Mouse (Mus musculus): ENCODE results near the gene Ep400. TPM values are rescaled to one million over a fixed set of nuclear protein-coding genes. Genes with fewer than 3 reads are reported as not detected.
"Not testable (repeated sequence)": the region's sequence is repeated elsewhere in the genome, so short reads cannot be mapped to it uniquely, and the experiment has no call there.

Ep400 gene
- polyA plus RNA-seq, 1 experiment from 2014 or later = 49.4 TPM

DNA sequence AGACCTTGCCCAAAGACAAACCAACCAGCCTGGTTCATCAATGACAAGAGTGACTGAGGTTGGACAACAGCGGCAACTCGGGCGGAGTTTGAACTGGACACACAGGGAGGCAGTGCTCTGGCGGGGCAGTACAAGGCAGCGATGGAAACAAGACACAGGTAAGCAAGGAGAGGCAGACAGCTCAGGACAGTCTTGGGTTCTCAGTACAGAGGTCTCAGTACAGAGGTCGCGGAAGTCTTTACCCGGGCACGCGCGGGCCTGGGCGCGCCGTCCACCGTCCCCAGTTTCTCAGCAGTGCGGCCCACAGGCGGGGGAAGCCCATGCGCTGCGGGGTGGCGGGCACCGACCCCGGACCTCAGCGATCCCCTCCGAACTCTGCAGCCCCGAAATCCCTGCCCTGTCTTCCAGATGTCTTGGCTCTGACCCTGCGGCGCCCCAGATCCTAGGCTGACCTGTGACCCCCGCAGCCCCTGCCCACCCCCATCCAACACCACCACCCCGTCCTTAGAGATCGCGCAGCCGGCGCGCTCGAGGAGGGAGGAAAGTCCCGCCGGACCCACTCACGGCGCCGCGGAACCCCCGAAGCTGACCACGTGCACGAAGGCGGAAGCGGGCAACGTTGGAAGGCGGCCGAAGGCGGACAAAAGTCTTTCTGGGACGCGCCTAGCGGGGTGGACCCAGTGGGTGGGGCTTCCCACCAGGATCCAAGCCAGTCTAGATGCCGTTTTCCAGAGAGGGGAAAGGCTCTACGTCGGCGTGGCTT lies 9.7 kb upstream of the Ep400 start, which contains the start of gene Pus1:
Gene Pus1 (minus strand): TSS at position 662 of the 763 bp plus-strand sequence.
- ChIA-PET POLR2A (interaction anchor here (0.7 kb wide), 1 partner anchor 10 kb away, joined by 3 read pairs; no protein-coding TSS in a partner anchor), CTCF (interaction anchor here (0.8 to 1.2 kb wide), 2 partner anchors 133 to 587 kb away, joined by 3 read pairs; no protein-coding TSS in a partner anchor)
- DNase-seq (ENCODE audit: low read depth, low spot score) (peak; percentile 60), ATAC-seq (peak; percentile 70)
- TF ChIP-seq CTCF (IDR thresholded peaks at IDR 0.05) = no peak
- no peaks in the 10 kb centered on the region for H3K27me3 ChIP-seq
- in situ Hi-C loops (cut with MboI; ENCODE audit: low pct_unique_long_range_greater_than_20kb) = loop anchor here (5.0 kb wide), 1 partner anchor 62 kb away; no protein-coding TSS in a partner anchor

DNA sequence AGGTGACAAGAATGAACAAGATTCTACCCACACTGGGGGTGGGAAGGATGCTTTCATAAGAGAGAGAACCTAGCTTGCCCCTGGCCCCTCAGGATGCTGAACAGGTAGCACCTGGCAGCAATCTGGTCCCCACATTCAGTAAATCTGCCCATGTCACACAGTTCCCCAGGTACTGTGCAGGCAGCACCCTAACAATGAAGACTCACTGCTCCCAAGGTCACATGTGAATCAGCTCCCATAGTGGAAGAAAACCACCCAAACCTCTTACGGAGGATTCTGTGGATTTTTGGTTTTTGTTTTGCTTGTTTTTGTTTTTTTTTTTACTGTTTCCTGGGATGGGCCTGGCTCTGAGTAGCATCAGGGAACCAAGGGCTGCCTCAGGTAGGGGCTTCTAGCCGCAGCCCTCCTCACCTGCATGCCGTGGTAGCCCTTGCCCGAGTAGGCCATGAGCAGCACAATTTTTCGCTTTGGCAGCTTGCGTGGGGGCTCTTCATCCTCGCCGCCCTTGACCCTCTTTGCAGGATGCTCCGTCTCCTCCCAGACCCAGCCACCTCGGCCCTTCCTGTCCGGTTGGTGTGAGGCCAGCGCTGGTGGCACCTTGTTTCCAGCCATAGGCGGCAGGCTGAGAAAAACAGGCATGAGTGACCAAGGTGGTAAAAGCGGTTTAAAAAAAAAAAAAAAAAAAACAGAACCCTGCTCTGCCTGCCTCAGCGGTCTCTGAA lies 8.9 kb upstream of the Ep400 start:
- no peak for ATAC-seq
- in situ Hi-C loops (cut with MboI; ENCODE audit: low pct_unique_long_range_greater_than_20kb) = no loop called here
- POLR2A ChIA-PET = interaction anchor here (0.7 kb wide), 1 partner anchor 10 kb away, joined by 3 read pairs; no protein-coding TSS in a partner anchor

DNA sequence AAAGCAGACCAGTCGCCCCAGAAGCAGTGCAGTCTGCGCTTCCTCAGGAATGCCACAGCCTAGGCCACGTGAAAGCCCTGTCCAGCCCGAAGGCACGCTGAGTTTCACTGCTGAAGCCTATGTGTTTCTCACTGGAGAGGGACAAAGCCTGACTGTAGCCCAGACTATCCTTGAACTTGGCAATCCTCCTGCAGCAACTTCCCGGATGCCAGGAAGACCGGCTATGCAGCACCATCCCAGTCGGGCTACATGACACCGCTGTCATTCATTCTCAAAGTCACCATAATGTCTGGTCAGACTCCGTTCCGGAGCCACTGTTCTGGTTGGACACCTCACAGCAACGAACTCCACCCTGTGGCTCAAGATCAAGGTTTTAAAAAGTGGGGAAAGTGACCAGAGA lies 7.7 kb upstream of the Ep400 start:
- ATAC-seq = no peak
- no peak for DNase-seq (ENCODE audit: low read depth, low spot score)
- ChIA-PET POLR2A (no interaction called here), CTCF (interaction anchor here (0.6 kb wide), 1 partner anchor 429 kb away, joined by 3 read pairs; no protein-coding TSS in a partner anchor)
- in situ Hi-C loops (cut with MboI; ENCODE audit: low pct_unique_long_range_greater_than_20kb) = no loop called here
- H3K27me3 ChIP-seq = no peaks in the 10 kb centered on the region
- TF ChIP-seq CTCF (IDR thresholded peaks at IDR 0.05) = no peak

More for the DNA sequence above, 8.9 kb upstream of the Ep400 start:
- TF ChIP-seq CTCF (IDR thresholded peaks at IDR 0.05) = no peak
- no peak for DNase-seq (ENCODE audit: low read depth, low spot score)
- CTCF ChIA-PET = interaction anchor here (0.6 to 0.8 kb wide), 2 partner anchors 428 to 588 kb away, joined by 3 read pairs; no protein-coding TSS in a partner anchor
- H3K27me3 ChIP-seq = no peaks in the 10 kb centered on the region

DNA sequence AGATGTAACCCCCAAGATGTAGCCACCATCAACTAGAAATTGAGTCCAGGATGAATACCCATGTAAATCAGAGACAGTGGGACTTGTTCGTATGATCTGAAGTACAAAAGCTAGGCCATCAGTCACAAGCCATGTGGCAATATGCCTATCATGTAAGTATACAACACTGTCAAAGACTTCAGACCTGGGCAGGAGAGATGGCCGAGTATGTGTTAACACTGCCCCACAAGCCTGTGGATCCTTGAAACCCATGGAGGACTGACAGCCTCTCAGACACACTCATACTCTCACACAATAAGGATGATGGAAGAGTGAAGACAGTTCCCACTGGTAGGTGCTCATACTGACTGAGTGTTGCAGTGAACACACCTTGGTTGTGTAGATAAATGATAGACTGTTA lies 5.6 kb upstream of the Ep400 start:
- in situ Hi-C loops (cut with MboI; ENCODE audit: low pct_unique_long_range_greater_than_20kb) = no loop called here
- POLR2A ChIA-PET = no interaction called here
- CTCF ChIA-PET = no interaction called here
- no peak for TF ChIP-seq CTCF (IDR thresholded peaks at IDR 0.05)
- ATAC-seq (no peak), DNase-seq (ENCODE audit: low read depth, low spot score) (no peak)
- no peaks in the 10 kb centered on the region for H3K27me3 ChIP-seq

DNA sequence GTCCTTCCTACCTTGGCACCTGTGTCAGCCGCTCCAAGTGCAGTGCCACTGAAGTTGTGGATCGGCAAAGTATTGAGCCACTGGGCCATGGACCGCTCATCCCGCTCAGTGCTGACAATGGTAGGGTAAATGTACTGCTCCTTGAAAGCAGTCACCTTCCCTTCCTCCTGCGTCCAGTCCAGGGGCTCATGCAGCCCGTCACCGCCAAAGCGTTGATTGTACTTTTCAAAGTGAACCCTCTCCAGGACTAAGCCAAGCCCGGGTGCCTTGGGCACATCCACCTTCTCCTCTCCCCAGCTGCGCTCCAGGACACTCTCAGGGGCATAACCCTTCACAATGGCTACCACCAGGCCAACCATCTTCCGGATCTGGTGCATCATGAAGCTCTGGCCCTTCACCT lies 4.0 kb upstream of the Ep400 start:
- ChIA-PET CTCF (no interaction called here), POLR2A (no interaction called here)
- no peak for ATAC-seq
- in situ Hi-C loops (cut with MboI; ENCODE audit: low pct_unique_long_range_greater_than_20kb) = loop anchor here (25.0 kb wide), 1 partner anchor 287 kb away; no protein-coding TSS in a partner anchor
- DNase-seq (ENCODE audit: low read depth, low spot score) = no peak
- TF ChIP-seq CTCF (IDR thresholded peaks at IDR 0.05) = no peak
- H3K27me3 ChIP-seq = no peaks in the 10 kb centered on the region

DNA sequence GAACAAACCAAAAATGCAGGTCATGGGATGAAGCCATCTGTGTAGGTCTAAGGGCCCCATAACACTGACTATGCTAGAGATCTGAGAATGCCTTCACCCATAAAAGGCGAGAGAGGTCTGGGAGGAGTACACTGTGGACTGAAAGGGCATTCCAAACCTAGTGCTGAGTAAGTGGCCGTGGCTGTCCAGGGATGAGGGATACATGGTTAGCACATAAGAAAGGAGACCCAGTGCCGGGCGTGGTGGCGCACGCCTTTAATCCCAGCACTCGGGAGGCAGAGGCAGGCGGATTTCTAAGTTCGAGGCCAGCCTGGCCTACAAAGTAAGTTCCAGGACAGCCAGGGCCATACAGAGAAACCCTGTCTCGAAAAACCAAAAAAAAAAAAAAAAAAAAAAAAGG lies 2.4 kb upstream of the Ep400 start:
- H3K27me3 ChIP-seq; DNase-seq (ENCODE audit: low read depth, low spot score); ATAC-seq: not testable (repeated sequence)
- ChIA-PET CTCF (interaction anchor here (0.7 kb wide), 1 partner anchor 12 kb away, joined by 3 read pairs; no protein-coding TSS in a partner anchor), POLR2A (interaction anchor here (0.6 kb wide), 1 partner anchor 96 kb away, joined by 7 read pairs; no protein-coding TSS in a partner anchor)
- in situ Hi-C loops (cut with MboI; ENCODE audit: low pct_unique_long_range_greater_than_20kb) = loop anchor here (25.0 kb wide), 1 partner anchor 286 kb away; no protein-coding TSS in a partner anchor

DNA sequence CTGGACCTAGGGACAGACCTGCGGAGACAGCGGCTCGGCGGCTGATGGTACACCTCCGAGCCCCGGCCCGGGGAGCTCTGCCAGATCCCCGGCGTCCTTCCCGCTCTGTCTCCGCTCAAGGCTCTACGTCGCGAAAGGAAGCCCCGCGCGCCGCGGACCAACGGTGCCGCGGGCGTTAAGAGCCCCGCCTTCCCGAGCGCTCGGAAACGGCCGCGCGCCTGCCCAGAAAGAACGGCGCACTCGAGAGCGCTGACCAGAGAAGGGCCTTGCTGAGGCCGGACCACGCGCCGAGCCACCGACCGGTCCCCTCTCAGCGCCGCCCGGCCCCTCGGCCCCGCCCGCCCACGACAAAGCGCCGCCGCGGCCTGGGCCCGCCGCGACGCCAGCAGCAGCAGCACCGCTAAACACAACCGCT lies 479 bp downstream of the Ep400 start:
- ATAC-seq (peak; percentile 61), DNase-seq (ENCODE audit: low read depth, low spot score) (no peak)
- TF ChIP-seq CTCF (IDR thresholded peaks at IDR 0.05) = no peak
- no peaks in the 10 kb centered on the region for H3K27me3 ChIP-seq
- in situ Hi-C loops (cut with MboI; ENCODE audit: low pct_unique_long_range_greater_than_20kb) = loop anchor here (25.0 kb wide), 1 partner anchor 283 kb away; no protein-coding TSS in a partner anchor
- CTCF ChIA-PET = no interaction called here
- POLR2A ChIA-PET = interaction anchor here (0.7 to 1.7 kb wide), 3 partner anchors 10 to 117 kb away, joined by 3 to 4 read pairs (median 3); no protein-coding TSS in a partner anchor

DNA sequence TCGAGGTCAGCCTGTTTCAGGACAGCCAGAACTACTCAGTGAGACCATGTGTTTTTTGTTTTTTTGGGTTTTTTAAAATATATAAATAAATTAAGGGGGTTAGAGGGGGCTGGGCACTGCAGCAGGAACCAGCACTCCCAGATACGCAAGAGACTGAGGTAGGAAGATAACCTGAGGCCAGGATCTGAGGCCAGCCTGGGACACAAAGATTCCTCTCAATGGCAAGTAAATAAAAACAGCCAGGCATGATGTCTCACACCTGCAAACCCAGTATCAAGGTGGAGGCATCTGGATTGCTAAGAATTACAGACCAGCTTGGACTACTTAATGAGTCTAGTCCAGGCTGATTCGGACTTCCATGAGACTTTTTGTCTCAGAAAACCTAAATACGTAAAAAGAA lies 1.2 kb downstream of the Ep400 start:
- ATAC-seq (no peak), DNase-seq (ENCODE audit: low read depth, low spot score) (no peak)
- CTCF ChIA-PET = no interaction called here
- H3K27me3 ChIP-seq = no peaks in the 10 kb centered on the region
- TF ChIP-seq CTCF (IDR thresholded peaks at IDR 0.05) = no peak
- POLR2A ChIA-PET = interaction anchor here (0.7 to 1.7 kb wide), 2 partner anchors 11 to 15 kb away, joined by 3 to 4 read pairs; no protein-coding TSS in a partner anchor
- in situ Hi-C loops (cut with MboI; ENCODE audit: low pct_unique_long_range_greater_than_20kb) = loop anchor here (25.0 kb wide), 1 partner anchor 282 kb away; no protein-coding TSS in a partner anchor

DNA sequence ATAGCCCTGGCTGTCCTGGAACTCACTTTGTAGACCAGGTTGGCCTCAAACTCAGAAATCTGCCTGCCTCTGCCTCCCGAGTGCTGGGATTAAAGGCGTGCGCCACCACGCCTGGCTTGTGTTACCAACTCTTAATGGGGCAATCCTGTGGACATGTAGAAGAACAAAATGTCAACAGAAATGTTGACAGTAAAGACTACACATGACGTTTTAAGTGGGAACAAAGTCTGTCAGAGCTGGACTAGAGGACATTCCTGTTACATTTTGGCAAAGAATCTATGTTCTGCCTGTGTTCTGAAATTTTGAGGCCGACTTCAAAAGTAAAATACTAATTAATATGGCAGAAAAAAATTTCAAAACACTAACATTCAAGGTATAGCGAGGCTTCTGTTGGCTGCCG lies 6.6 kb downstream of the Ep400 start:
- in situ Hi-C loops (cut with MboI; ENCODE audit: low pct_unique_long_range_greater_than_20kb) = loop anchor here (25.0 kb wide), 1 partner anchor 277 kb away; no protein-coding TSS in a partner anchor
- no peaks in the 10 kb centered on the region for H3K27me3 ChIP-seq
- ChIA-PET CTCF (interaction anchor here (1.5 to 1.7 kb wide), 3 partner anchors 10 to 123 kb away, joined by 3 to 6 read pairs (median 3); no protein-coding TSS in a partner anchor), POLR2A (no interaction called here)
- DNase-seq (ENCODE audit: low read depth, low spot score) (no peak), ATAC-seq (no peak)
- TF ChIP-seq CTCF (IDR thresholded peaks at IDR 0.05) = no peak

DNA sequence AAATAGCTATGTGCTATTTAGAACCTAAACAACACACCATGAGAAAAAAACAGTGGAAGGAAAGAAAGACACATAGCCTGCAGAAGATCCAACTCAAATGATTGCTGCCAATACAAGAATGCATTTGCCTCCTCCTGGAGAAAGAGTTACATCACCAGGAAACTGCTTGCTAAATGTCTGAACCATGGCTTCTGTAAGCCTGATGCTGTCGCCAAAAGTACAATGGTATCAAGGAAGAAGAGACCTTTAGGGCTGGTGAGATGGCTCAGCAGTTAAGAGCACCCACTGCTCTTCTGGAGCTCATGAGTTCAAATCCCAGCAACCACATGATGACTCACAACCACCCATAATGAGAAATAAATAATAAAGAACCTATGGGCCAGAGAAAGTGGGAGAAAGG lies 25.5 kb downstream of the Ep400 start:
- in situ Hi-C loops (cut with MboI; ENCODE audit: low pct_unique_long_range_greater_than_20kb) = no loop called here
- no peak for TF ChIP-seq CTCF (IDR thresholded peaks at IDR 0.05)
- CTCF ChIA-PET = interaction anchor here (1.6 to 1.7 kb wide), 3 partner anchors 9 to 18 kb away, joined by 4 to 5 read pairs (median 4); no protein-coding TSS in a partner anchor
- POLR2A ChIA-PET = no interaction called here
- no peak for DNase-seq (ENCODE audit: low read depth, low spot score)
- ATAC-seq = no peak
- no peaks in the 10 kb centered on the region for H3K27me3 ChIP-seq

Data from Patski (cell line).